Mouse (Mus musculus): ENCODE measurements at regions not wholly inside any gene's neighbourhood (a gene's known extent, or its start where the extent isn't known, plus 50 kb on each side); places are given as distances from the start of the nearest gene placed in this dataset.

- peak overlapping the region; percentile 8; the same call in 1 of the 2 replicates for H3K4me3 ChIP-seq (ENCODE audit: low read depth, low read length)
- H3K9me3 ChIP-seq (replicated peaks; ENCODE audit: control insufficient read depth, low read length): no peaks in the 10 kb centered on the region
- peaks cover 35% of the 10 kb centered on the region for H3K4me1 ChIP-seq (ENCODE audit: control insufficient read depth, low read depth, low read length)
- H3K27me3 ChIP-seq (ENCODE audit: control insufficient read depth, insufficient read depth, low read depth, low read length): no peaks in the 10 kb centered on the region
- H3K9ac ChIP-seq (ENCODE audit: low read depth, low read length): peak overlapping the region; percentile 43
- 5% methylated on average over 13 of the region's 13 CpGs for WGBS (ENCODE audit: insufficient replicate concordance)
- ATAC-seq (ENCODE audit: low read depth): peak; percentile 96
- no peaks in the 10 kb centered on the region for H3K36me3 ChIP-seq (ENCODE audit: control insufficient read depth, insufficient read depth)
- peak overlapping the region; percentile 95 for H3K27ac ChIP-seq (ENCODE audit: low read length)
- H3K4me2 ChIP-seq (ENCODE audit: low read depth, low read length): peak overlapping the region; percentile 50
These were observed 134.1 kb upstream of the Teddm2 start for GRCm38 (mm10) chr1:154033958-154034606.

GRCm38 (mm10) chr1:154036729-154037270 lies 136.8 kb upstream of the Teddm2 start:
- H3K27ac ChIP-seq (ENCODE audit: low read length): peak overlapping the region; percentile 76
- 56% methylated on average over 4 of the region's 4 CpGs for WGBS (ENCODE audit: insufficient replicate concordance)
- no peaks in the 10 kb centered on the region for H3K36me3 ChIP-seq (ENCODE audit: control insufficient read depth, insufficient read depth)
- no peak overlapping the region for H3K4me2 ChIP-seq (ENCODE audit: low read depth, low read length)
- H3K9ac ChIP-seq (ENCODE audit: low read depth, low read length): no peak overlapping the region
- H3K4me1 ChIP-seq (ENCODE audit: control insufficient read depth, low read depth, low read length): peaks cover 35% of the 10 kb centered on the region
- H3K4me3 ChIP-seq (ENCODE audit: low read depth, low read length): no peak overlapping the region
- H3K27me3 ChIP-seq (ENCODE audit: control insufficient read depth, insufficient read depth, low read depth, low read length): no peaks in the 10 kb centered on the region
- ATAC-seq (ENCODE audit: low read depth): no peak
- H3K9me3 ChIP-seq (replicated peaks; ENCODE audit: control insufficient read depth, low read length): no peaks in the 10 kb centered on the region

GRCm38 (mm10) chr1:154038241-154038640 lies 138.2 kb upstream of the Teddm2 start:
- no peaks in the 10 kb centered on the region for H3K36me3 ChIP-seq (ENCODE audit: control insufficient read depth, insufficient read depth)
- ATAC-seq (ENCODE audit: low read depth): no peak
- no peak overlapping the region for H3K9ac ChIP-seq (ENCODE audit: low read depth, low read length)
- no peak overlapping the region for H3K27ac ChIP-seq (ENCODE audit: low read length)
- no peaks in the 10 kb centered on the region for H3K27me3 ChIP-seq (ENCODE audit: control insufficient read depth, insufficient read depth, low read depth, low read length)
- no peak overlapping the region for H3K4me2 ChIP-seq (ENCODE audit: low read depth, low read length)
- H3K4me1 ChIP-seq (ENCODE audit: control insufficient read depth, low read depth, low read length): peaks cover 27% of the 10 kb centered on the region
- WGBS (ENCODE audit: insufficient replicate concordance): 65% methylated on average over 2 of the region's 2 CpGs
- no peaks in the 10 kb centered on the region for H3K9me3 ChIP-seq (replicated peaks; ENCODE audit: control insufficient read depth, low read length)
- H3K4me3 ChIP-seq (ENCODE audit: low read depth, low read length): no peak overlapping the region

- 37% methylated on average over 3 of the region's 3 CpGs for WGBS (ENCODE audit: insufficient replicate concordance)
- Histone ChIP-seq H3K27ac (ENCODE audit: low read length) (no peak overlapping the region), H3K36me3 (ENCODE audit: control insufficient read depth, insufficient read depth) (no peaks in the 10 kb centered on the region), H3K4me3 (ENCODE audit: low read depth, low read length) (no peak overlapping the region), H3K9me3 (replicated peaks; ENCODE audit: control insufficient read depth, low read length) (no peaks in the 10 kb centered on the region), H3K4me2 (ENCODE audit: low read depth, low read length) (no peak overlapping the region), H3K4me1 (ENCODE audit: control insufficient read depth, low read depth, low read length) (peaks cover 7% of the 10 kb centered on the region), H3K9ac (ENCODE audit: low read depth, low read length) (no peak overlapping the region), H3K27me3 (ENCODE audit: control insufficient read depth, insufficient read depth, low read depth, low read length) (no peaks in the 10 kb centered on the region)
- ATAC-seq (ENCODE audit: low read depth): no peak
These were observed 140.9 kb upstream of the Teddm2 start for GRCm38 (mm10) chr1:154040907-154041306.

- no peaks in the 10 kb centered on the region for H3K27me3 ChIP-seq (ENCODE audit: control insufficient read depth, insufficient read depth, low read depth, low read length)
- no peak overlapping the region for H3K9ac ChIP-seq (ENCODE audit: low read depth, low read length)
- ATAC-seq (ENCODE audit: low read depth): peak; percentile 72
- no peak overlapping the region for H3K4me3 ChIP-seq (ENCODE audit: low read depth, low read length)
- WGBS (ENCODE audit: insufficient replicate concordance): 32% methylated on average over 2 of the region's 2 CpGs
- no peaks in the 10 kb centered on the region; the same call in 1 of the 2 replicates for H3K4me1 ChIP-seq (ENCODE audit: control insufficient read depth, low read depth, low read length)
- no peak overlapping the region for H3K4me2 ChIP-seq (ENCODE audit: low read depth, low read length)
- no peak overlapping the region for H3K27ac ChIP-seq (ENCODE audit: low read length)
- H3K36me3 ChIP-seq (ENCODE audit: control insufficient read depth, insufficient read depth): no peaks in the 10 kb centered on the region
- H3K9me3 ChIP-seq (replicated peaks; ENCODE audit: control insufficient read depth, low read length): no peaks in the 10 kb centered on the region
These were observed 142.9 kb upstream of the Teddm2 start for GRCm38 (mm10) chr1:154042956-154043355.

GRCm38 (mm10) chr1:154044712-154045111 lies 144.7 kb upstream of the Teddm2 start:
- 64% methylated on average over 4 of the region's 4 CpGs for WGBS (ENCODE audit: insufficient replicate concordance)
- no peak overlapping the region for H3K9ac ChIP-seq (ENCODE audit: low read depth, low read length)
- no peaks in the 10 kb centered on the region; the same call in 1 of the 2 replicates for H3K4me1 ChIP-seq (ENCODE audit: control insufficient read depth, low read depth, low read length)
- no peaks in the 10 kb centered on the region for H3K9me3 ChIP-seq (replicated peaks; ENCODE audit: control insufficient read depth, low read length)
- no peak overlapping the region for H3K4me3 ChIP-seq (ENCODE audit: low read depth, low read length)
- H3K27me3 ChIP-seq (ENCODE audit: control insufficient read depth, insufficient read depth, low read depth, low read length): no peaks in the 10 kb centered on the region
- H3K36me3 ChIP-seq (ENCODE audit: control insufficient read depth, insufficient read depth): no peaks in the 10 kb centered on the region
- no peak overlapping the region for H3K27ac ChIP-seq (ENCODE audit: low read length)
- H3K4me2 ChIP-seq (ENCODE audit: low read depth, low read length): no peak overlapping the region
- ATAC-seq (ENCODE audit: low read depth): no peak

- Histone ChIP-seq H3K27ac (ENCODE audit: low read length) (no peak overlapping the region), H3K4me2 (ENCODE audit: low read depth, low read length) (no peak overlapping the region), H3K36me3 (ENCODE audit: control insufficient read depth, insufficient read depth) (no peaks in the 10 kb centered on the region), H3K27me3 (ENCODE audit: control insufficient read depth, insufficient read depth, low read depth, low read length) (no peaks in the 10 kb centered on the region), H3K4me1 (ENCODE audit: control insufficient read depth, low read depth, low read length) (no peaks in the 10 kb centered on the region; the same call in 1 of the 2 replicates), H3K9ac (ENCODE audit: low read depth, low read length) (no peak overlapping the region), H3K4me3 (ENCODE audit: low read depth, low read length) (no peak overlapping the region), H3K9me3 (replicated peaks; ENCODE audit: control insufficient read depth, low read length) (no peaks in the 10 kb centered on the region)
- ATAC-seq (ENCODE audit: low read depth): no peak
These were observed 145.9 kb upstream of the Teddm2 start for GRCm38 (mm10) chr1:154045951-154046350.

GRCm38 (mm10) chr1:154053641-154054040 lies 147.3 kb upstream of the Zfp648 start:
- Histone ChIP-seq H3K4me2 (ENCODE audit: low read depth, low read length) (no peak overlapping the region), H3K36me3 (ENCODE audit: control insufficient read depth, insufficient read depth) (no peaks in the 10 kb centered on the region), H3K27ac (ENCODE audit: low read length) (no peak overlapping the region), H3K27me3 (ENCODE audit: control insufficient read depth, insufficient read depth, low read depth, low read length) (no peaks in the 10 kb centered on the region), H3K4me1 (ENCODE audit: control insufficient read depth, low read depth, low read length) (no peaks in the 10 kb centered on the region), H3K9me3 (replicated peaks; ENCODE audit: control insufficient read depth, low read length) (no peaks in the 10 kb centered on the region), H3K4me3 (ENCODE audit: low read depth, low read length) (no peak overlapping the region), H3K9ac (ENCODE audit: low read depth, low read length) (no peak overlapping the region)
- ATAC-seq (ENCODE audit: low read depth): no peak
- 68% methylated on average over 7 of the region's 7 CpGs for WGBS (ENCODE audit: insufficient replicate concordance)

- Histone ChIP-seq H3K27ac (ENCODE audit: low read length) (no peak overlapping the region), H3K36me3 (ENCODE audit: control insufficient read depth, insufficient read depth) (no peaks in the 10 kb centered on the region), H3K9ac (ENCODE audit: low read depth, low read length) (no peak overlapping the region), H3K4me3 (ENCODE audit: low read depth, low read length) (no peak overlapping the region), H3K9me3 (replicated peaks; ENCODE audit: control insufficient read depth, low read length) (no peaks in the 10 kb centered on the region), H3K27me3 (ENCODE audit: control insufficient read depth, insufficient read depth, low read depth, low read length) (no peaks in the 10 kb centered on the region), H3K4me2 (ENCODE audit: low read depth, low read length) (no peak overlapping the region), H3K4me1 (ENCODE audit: control insufficient read depth, low read depth, low read length) (no peaks in the 10 kb centered on the region)
- WGBS (ENCODE audit: insufficient replicate concordance): 46% methylated on average over 1 of the region's 1 CpGs
- ATAC-seq (ENCODE audit: low read depth): no peak
These were observed 146.1 kb upstream of the Zfp648 start for GRCm38 (mm10) chr1:154054874-154055273.
